Mouse (Mus musculus): ENCODE data around the gene Dnttip1. TPM values are rescaled to one million over a fixed set of nuclear protein-coding genes. Genes with fewer than 3 reads are reported as not detected.

The Dnttip1 gene
- total and polyA plus RNA-seq, 2 experiments from 2014 or later = 26.1 to 60.1 TPM

DNA sequence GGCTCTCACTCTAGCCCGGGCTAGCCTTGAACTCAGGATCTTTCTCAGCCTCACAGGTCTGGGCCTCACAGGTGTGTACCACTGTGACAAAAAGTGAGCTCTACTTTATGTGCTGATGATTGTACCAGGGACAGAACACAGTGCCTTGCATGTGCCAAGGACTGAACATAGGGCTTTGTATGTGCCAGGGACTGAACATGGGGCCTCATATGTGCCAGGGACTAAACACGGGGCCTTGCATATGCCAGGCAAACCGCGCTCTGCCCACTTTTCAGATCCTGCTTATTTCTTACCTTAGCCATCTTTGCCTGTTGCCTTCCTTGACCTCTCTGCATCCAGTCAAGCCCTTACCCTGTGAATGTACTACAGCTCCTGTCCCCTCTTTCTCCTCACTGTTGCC is 16.2 kb downstream of the Dnttip1 start:
- Histone ChIP-seq H3K9me3 (ENCODE audit: low read length) (no peaks in the 10 kb centered on the region), H3K27ac (ENCODE audit: low read depth, low read length) (no peak overlapping the region), H3K27me3 (ENCODE audit: insufficient read depth, low read length) (no peaks in the 10 kb centered on the region), H3K36me3 (ENCODE audit: insufficient read depth) (peaks cover 89% of the 10 kb centered on the region), H3K4me2 (ENCODE audit: low read depth) (no peak overlapping the region), H3K9ac (no peak overlapping the region), H3K4me1 (ENCODE audit: insufficient read depth) (no peaks in the 10 kb centered on the region), H3K4me3 (ENCODE audit: low read depth, low read length) (no peak overlapping the region)
- no peak for ATAC-seq
- 97% methylated on average over 4 of the region's 4 CpGs for WGBS
- no peak for DNase-seq
- no peak for TF ChIP-seq CTCF (IDR thresholded peaks at IDR 0.05; ENCODE audit: low read depth)

DNA sequence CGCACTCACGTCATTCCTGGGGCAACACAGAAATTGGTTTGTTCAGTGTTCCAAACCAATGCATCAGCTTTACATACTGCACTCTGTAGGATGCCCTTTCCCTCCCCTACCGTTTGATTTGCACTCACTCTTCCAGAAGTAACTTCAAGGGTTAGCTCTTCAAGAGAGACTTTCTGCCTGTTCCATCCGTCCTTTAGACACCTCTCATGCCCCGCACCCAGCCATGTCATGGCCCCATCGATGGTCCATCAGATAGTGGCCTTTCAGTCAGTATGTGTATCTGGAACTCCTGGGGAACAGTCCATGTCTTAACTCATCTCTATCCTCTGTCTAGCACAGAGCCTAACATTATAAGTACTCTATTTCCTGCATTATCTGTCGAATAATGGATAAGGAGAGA is 16.8 kb downstream of the Dnttip1 start:
- ATAC-seq = no peak
- Histone ChIP-seq H3K9ac (no peak overlapping the region), H3K9me3 (ENCODE audit: low read length) (no peaks in the 10 kb centered on the region), H3K4me2 (ENCODE audit: low read depth) (no peak overlapping the region), H3K36me3 (ENCODE audit: insufficient read depth) (peaks cover 89% of the 10 kb centered on the region), H3K27ac (ENCODE audit: low read depth, low read length) (no peak overlapping the region), H3K4me1 (ENCODE audit: insufficient read depth) (no peaks in the 10 kb centered on the region), H3K27me3 (ENCODE audit: insufficient read depth, low read length) (no peaks in the 10 kb centered on the region), H3K4me3 (ENCODE audit: low read depth, low read length) (no peak overlapping the region)
- 91% methylated on average over 7 of the region's 7 CpGs for WGBS
- no peak for TF ChIP-seq CTCF (IDR thresholded peaks at IDR 0.05; ENCODE audit: low read depth)
- DNase-seq = no peak

DNA sequence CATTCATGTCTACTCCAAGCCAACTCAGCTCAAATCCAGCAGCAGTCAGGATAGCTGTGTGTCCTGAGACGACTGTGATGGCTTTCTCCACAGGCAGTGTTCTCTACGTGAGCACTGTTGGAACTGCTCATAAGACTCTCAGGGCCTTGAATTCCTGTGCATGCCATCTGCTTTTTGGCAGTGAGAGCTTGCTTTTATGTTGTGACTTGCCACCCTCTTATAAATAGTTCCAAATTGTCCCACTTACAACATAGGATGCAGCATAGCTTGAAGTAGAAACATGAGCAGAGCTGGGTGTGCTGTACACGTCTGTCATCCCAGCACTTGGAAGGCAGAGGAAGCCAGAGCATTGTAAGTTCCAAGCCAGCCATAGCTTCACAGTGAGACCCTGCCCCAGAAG is 20.1 kb downstream of the Dnttip1 start:
- no peak overlapping the region for H3K4me3 ChIP-seq (ENCODE audit: low read depth, low read length)
- no peak overlapping the region for H3K4me2 ChIP-seq (ENCODE audit: low read depth)
- H3K9me3 ChIP-seq (ENCODE audit: low read length) = no peaks in the 10 kb centered on the region
- H3K4me1 ChIP-seq (ENCODE audit: insufficient read depth) = no peaks in the 10 kb centered on the region; the same call in 1 of the 2 replicates
- DNase-seq = no peak
- WGBS = 67% methylated on average over 3 of the region's 3 CpGs
- H3K9ac ChIP-seq = no peak overlapping the region
- no peak overlapping the region for H3K27ac ChIP-seq (ENCODE audit: low read depth, low read length)
- no peak for ATAC-seq
- H3K27me3 ChIP-seq (ENCODE audit: insufficient read depth, low read length) = no peaks in the 10 kb centered on the region
- H3K36me3 ChIP-seq (ENCODE audit: insufficient read depth) = peaks cover 63% of the 10 kb centered on the region
- TF ChIP-seq CTCF (IDR thresholded peaks at IDR 0.05; ENCODE audit: low read depth) = no peak

DNA sequence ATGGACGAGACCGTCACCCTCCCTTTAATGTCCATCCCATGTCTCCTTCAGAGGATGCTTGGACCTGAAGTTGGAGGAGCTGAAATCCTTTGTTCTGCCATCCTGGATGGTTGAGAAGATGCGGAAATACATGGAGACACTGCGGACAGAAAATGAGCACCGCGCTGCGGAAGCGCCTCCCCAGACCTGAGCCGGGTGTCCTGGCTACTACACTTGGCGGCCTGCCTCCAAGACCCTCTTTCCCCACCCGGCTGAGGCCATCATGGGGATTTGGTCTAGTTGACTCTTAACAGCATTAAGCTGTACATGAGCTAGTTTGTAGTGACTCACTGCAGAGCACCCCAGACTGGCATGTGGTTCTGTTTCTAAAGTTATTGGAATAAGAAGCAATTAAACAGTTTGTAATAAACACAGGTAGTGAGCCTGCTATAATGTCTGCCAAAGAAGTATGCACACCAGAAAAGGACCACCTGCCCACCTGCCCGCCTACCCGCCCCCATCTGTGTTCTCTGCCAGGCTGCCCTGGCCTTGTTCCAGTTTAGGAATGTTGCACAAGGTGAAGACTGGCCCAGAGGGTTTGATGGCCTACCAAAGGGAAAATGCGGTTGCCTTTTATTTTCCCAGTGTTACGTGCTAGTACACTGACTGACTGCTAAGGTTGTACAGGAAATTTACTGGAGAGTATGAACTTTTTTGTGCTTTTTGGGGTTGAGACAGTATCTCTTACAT is 22.2 kb downstream of the Dnttip1 start:
- WGBS = 92% methylated on average over 15 of the region's 15 CpGs
- DNase-seq = no peak
- no peak for ATAC-seq

DNA sequence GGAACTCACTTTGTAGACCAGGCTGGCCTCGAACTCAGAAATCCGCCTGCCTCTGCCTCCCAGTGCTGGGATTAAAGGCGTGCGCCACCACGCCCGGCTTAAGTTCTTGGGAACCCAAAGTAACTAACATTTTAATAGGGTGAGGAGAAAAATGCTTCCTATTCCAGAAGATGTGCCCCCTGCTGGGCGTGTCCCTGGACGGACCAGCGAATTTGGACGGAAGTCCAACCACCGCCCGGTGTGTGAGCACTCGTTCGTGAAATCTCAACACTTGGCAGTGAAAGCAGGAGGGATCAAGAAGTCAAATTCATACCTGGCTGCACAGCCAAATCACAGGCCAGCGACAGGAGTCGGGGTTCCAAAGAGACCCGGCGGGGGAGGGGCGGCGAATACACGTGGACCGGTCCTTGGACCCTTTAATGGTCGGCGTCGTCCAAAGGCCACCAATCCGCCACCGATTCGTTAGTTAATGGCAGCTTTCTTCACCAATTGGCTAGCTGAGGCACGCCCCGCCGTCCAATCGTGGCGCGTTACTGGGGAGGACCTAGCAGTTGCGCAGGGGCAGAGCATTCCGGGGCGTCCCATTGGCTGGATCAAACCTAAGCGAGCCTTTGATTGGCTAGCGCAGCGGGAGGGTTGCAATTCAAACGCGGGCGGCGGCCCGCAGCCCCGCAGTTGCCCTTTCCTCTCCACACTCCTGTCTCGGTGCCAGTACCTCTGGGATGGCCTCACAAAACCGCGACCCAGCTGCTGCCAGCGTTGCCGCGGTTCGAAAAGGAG is 23.7 kb downstream of the Dnttip1 start, which contains the start of gene Ube2c:
Gene Ube2c (plus strand): TSS at position 641 of the 780 bp plus-strand sequence.
- ATAC-seq = peak; percentile 100
- H3K36me3 ChIP-seq (ENCODE audit: insufficient read depth) = peaks cover 34% of the 10 kb centered on the region

More for the DNA sequence above, 22.2 kb downstream of the Dnttip1 start:
- no peak for TF ChIP-seq CTCF (IDR thresholded peaks at IDR 0.05; ENCODE audit: low read depth)
- Histone ChIP-seq H3K4me1 (ENCODE audit: insufficient read depth) (no peaks in the 10 kb centered on the region; the same call in 1 of the 2 replicates), H3K27ac (ENCODE audit: low read depth, low read length) (no peak overlapping the region), H3K9ac (no peak overlapping the region), H3K36me3 (ENCODE audit: insufficient read depth) (peaks cover 44% of the 10 kb centered on the region), H3K9me3 (ENCODE audit: low read length) (no peaks in the 10 kb centered on the region), H3K4me2 (ENCODE audit: low read depth) (no peak overlapping the region), H3K4me3 (ENCODE audit: low read depth, low read length) (no peak overlapping the region), H3K27me3 (ENCODE audit: insufficient read depth, low read length) (no peaks in the 10 kb centered on the region)

DNA sequence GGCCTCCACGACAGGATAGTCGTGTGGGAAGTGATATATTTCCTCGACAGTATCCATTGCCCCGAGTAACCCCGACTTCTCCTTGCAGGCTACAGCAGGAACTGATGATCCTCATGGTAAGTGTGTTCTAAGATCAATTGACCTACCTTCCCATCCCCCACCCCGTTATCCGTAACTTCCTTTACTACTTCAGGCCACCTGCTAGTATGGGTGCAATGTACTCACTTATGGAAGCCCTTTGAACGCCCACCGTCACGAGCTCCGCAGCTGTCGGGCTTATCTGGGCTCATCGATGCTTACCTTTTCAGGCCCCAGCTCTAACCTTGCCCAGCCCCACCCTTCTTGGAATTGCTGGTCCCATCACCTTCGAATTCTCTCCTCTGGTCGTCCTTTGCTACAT is 24.5 kb downstream of the Dnttip1 start:
- DNase-seq = no peak
- Histone ChIP-seq H3K27ac (ENCODE audit: low read depth, low read length) (no peak overlapping the region), H3K4me1 (ENCODE audit: insufficient read depth) (no peaks in the 10 kb centered on the region; the same call in 1 of the 2 replicates), H3K36me3 (ENCODE audit: insufficient read depth) (peaks cover 28% of the 10 kb centered on the region), H3K9me3 (ENCODE audit: low read length) (no peaks in the 10 kb centered on the region), H3K27me3 (ENCODE audit: insufficient read depth, low read length) (no peaks in the 10 kb centered on the region), H3K9ac (peak overlapping the region; percentile 44; the same call in 1 of the 2 replicates), H3K4me3 (ENCODE audit: low read depth, low read length) (peak overlapping the region; percentile 66), H3K4me2 (ENCODE audit: low read depth) (peak overlapping the region; percentile 97)
- WGBS = 4% methylated on average over 15 of the region's 15 CpGs
- no peak for ATAC-seq
- TF ChIP-seq CTCF (IDR thresholded peaks at IDR 0.05; ENCODE audit: low read depth) = no peak

More for the DNA sequence above, 23.7 kb downstream of the Dnttip1 start, which contains the start of gene Ube2c:
- Histone ChIP-seq H3K9ac (peak within 1 kb of the TSS; percentile 44), H3K27me3 (ENCODE audit: insufficient read depth, low read length) (no peaks in the 10 kb centered on the region), H3K4me1 (ENCODE audit: insufficient read depth) (no peaks in the 10 kb centered on the region; the same call in 1 of the 2 replicates), H3K27ac (ENCODE audit: low read depth, low read length) (no peak within 1 kb of the TSS), H3K4me2 (ENCODE audit: low read depth) (peak within 1 kb of the TSS; percentile 97), H3K4me3 (ENCODE audit: low read depth, low read length) (peak within 1 kb of the TSS; percentile 66), H3K9me3 (ENCODE audit: low read length) (no peaks in the 10 kb centered on the region)
- 3% methylated on average over 53 of the region's 53 CpGs for whole genome bisulfite sequencing
- TF ChIP-seq CTCF (IDR thresholded peaks at IDR 0.05; ENCODE audit: low read depth) = peak; percentile 52
- peak; percentile 99 for DNase-seq

DNA sequence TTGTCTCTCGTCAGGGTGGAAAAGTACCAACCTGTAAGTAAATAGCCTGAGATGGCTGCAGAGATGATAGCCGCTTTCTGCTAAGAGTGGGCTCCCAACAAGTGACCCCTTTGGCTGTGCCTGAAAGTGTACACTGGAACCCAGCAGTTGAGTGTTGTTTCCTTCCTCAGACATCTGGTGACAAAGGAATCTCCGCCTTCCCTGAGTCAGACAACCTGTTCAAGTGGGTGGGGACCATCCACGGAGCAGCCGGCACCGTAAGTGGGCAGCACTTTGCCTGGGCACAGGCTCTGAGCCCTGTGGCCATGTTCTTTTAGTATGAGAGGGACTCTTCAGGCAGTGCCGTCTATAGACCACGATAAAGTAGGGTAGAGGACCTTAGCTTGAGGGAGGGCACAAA is 25.3 kb downstream of the Dnttip1 start:
- no peaks in the 10 kb centered on the region for H3K27me3 ChIP-seq (ENCODE audit: insufficient read depth, low read length)
- H3K4me1 ChIP-seq (ENCODE audit: insufficient read depth) = no peaks in the 10 kb centered on the region; the same call in 1 of the 2 replicates
- H3K4me3 ChIP-seq (ENCODE audit: low read depth, low read length) = no peak overlapping the region
- DNase-seq = no peak
- no peaks in the 10 kb centered on the region for H3K9me3 ChIP-seq (ENCODE audit: low read length)
- H3K27ac ChIP-seq (ENCODE audit: low read depth, low read length) = no peak overlapping the region
- TF ChIP-seq CTCF (IDR thresholded peaks at IDR 0.05; ENCODE audit: low read depth) = no peak
- peak overlapping the region; percentile 97; the same call in 1 of the 2 replicates for H3K4me2 ChIP-seq (ENCODE audit: low read depth)
- H3K36me3 ChIP-seq (ENCODE audit: insufficient read depth) = peaks cover 20% of the 10 kb centered on the region
- no peak for ATAC-seq
- WGBS = 74% methylated on average over 8 of the region's 8 CpGs
- H3K9ac ChIP-seq = no peak overlapping the region
